21 mouse cellular contexts compared by ENCODE assay signal in genomic region chr12:37047191-37047590, GRCm38 (mm10).
DNase-seq lines count a peak whose midpoint lies in the region; ATAC-seq and TF ChIP-seq lines count a peak whose summit lies in the region.
"Had no signal": no experiment of that assay in that cellular context is flagged by ENCODE, and none has a peak within 500 bp of the region (broad histone marks: within the 10 kb centered on the region; RNA-seq: fewer than 3 reads in every experiment).

No protein-coding gene starts in this region.

- H3K36me3 ChIP-seq in heart, adult 2 months (ENCODE audit: control insufficient read depth, insufficient read depth, low read length) = peaks cover 2% of the 10 kb centered on the region
- H3K36me3 ChIP-seq in heart, embryonic 11.5 days (ENCODE audit: control insufficient read depth, insufficient read depth, low read length) = no peaks in the 10 kb centered on the region
- H3K36me3 ChIP-seq: embryonic facial prominence, embryonic 15.5 days; forebrain, embryonic 10.5 days; heart, embryonic 13.5 days; hindbrain, embryonic 12.5 days had no signal

- TF ChIP-seq EP300 in heart, adult 2 months (IDR thresholded peaks at IDR 0.05; ENCODE audit: insufficient read depth, low read depth, low read length) = no peak

- no peaks in the 10 kb centered on the region; the same call in 1 of the 2 replicates for H3K4me1 ChIP-seq in heart, adult 2 months (ENCODE audit: control insufficient read depth, insufficient read depth, low read length)
- H3K4me1 ChIP-seq in heart, embryonic 11.5 days (ENCODE audit: control insufficient read depth, insufficient read depth, low read length) = no peaks in the 10 kb centered on the region
- H3K4me1 ChIP-seq: embryonic facial prominence, embryonic 15.5 days; forebrain, embryonic 10.5 days; heart, embryonic 13.5 days; hindbrain, embryonic 12.5 days had no signal

- H3K79me2 ChIP-seq in heart, adult 2 months (replicated peaks; ENCODE audit: control insufficient read depth, insufficient read depth, low read length) = no peaks in the 10 kb centered on the region

- no peaks in the 10 kb centered on the region for H3K27me3 ChIP-seq in heart, adult 2 months (ENCODE audit: control insufficient read depth, insufficient read depth, low read length)
- no peaks in the 10 kb centered on the region for H3K27me3 ChIP-seq in heart, embryonic 11.5 days (ENCODE audit: control insufficient read depth, insufficient read depth, low read length)
- H3K27me3 ChIP-seq: embryonic facial prominence, embryonic 15.5 days; heart, embryonic 13.5 days; hindbrain, embryonic 12.5 days had no signal

- TF ChIP-seq POLR2A in heart, adult 2 months (IDR thresholded peaks at IDR 0.05; ENCODE audit: insufficient read depth, low read depth, low read length) = no peak

- TF ChIP-seq CTCF in heart, adult 2 months (IDR thresholded peaks at IDR 0.05) = no peak

- no peaks in the 10 kb centered on the region for H3K9me3 ChIP-seq in heart, embryonic 11.5 days (replicated peaks; ENCODE audit: control insufficient read depth, low read length)
- H3K9me3 ChIP-seq: embryonic facial prominence, embryonic 15.5 days; forebrain, embryonic 10.5 days; heart, embryonic 13.5 days; hindbrain, embryonic 12.5 days had no signal

- H3K4me3 ChIP-seq in heart, adult 2 months = no peak overlapping the region
- no peak overlapping the region for H3K4me3 ChIP-seq in heart, embryonic 11.5 days (ENCODE audit: low read depth, low read length)
- H3K4me3 ChIP-seq: embryonic facial prominence, embryonic 15.5 days; erythroblast, embryonic 14.5 days; forebrain, embryonic 10.5 days; heart, embryonic 13.5 days; hindbrain, embryonic 12.5 days had no signal

- ATAC-seq in heart, embryonic 11.5 days (replicated peaks; ENCODE audit: insufficient number of reproducible peaks, low FRiP score, low TSS enrichment) = no peak
- ATAC-seq in monocyte, adult 5-6 weeks (replicated peaks; ENCODE audit: insufficient number of reproducible peaks, low FRiP score, low TSS enrichment, poor library complexity, severe bottlenecking) = no peak
- ATAC-seq: forebrain, embryonic 14.5 days; hindbrain, embryonic 16.5 days; inflammation-experienced regulatory T-cells, adult 6 months; intestine, postnatal 0 days had no signal

- DNase-seq in gastrocnemius, adult 18-20 months (ENCODE audit: low spot score) = peak; percentile 5
- DNase-seq in gastrocnemius, postnatal 14 days = no peak
- DNase-seq in heart, adult 2 months = peak in 1 of 2 experiments; percentile 31
- DNase-seq in kidney, postnatal 14 days = peak; percentile 1
- DNase-seq in kidney, adult 18-20 months = no peak
- DNase-seq: adrenal gland, postnatal 10 days; cerebellum, adult 11-12 months; cerebellum, adult 9-10 months; cerebellum, postnatal 25 days; gastrocnemius, postnatal 25 days had no signal

- intact Hi-C loops in gastrocnemius, postnatal 14 days (cut with DNase I; ENCODE audit: low total_unique reads) = no loop called here
- intact Hi-C loops in heart, adult 2 months (cut with DNase I) = no loop called here

- 33% methylated on average over 3 of the region's 3 CpGs for WGBS in heart, adult 2 months
- WGBS in heart, embryonic 11.5 days (ENCODE audit: insufficient replicate concordance) = 58% methylated on average over 3 of the region's 3 CpGs

- no peak overlapping the region for H3K4me2 ChIP-seq in heart, embryonic 11.5 days
- H3K4me2 ChIP-seq: embryonic facial prominence, embryonic 15.5 days; heart, embryonic 13.5 days; hindbrain, embryonic 12.5 days had no signal

- H3K27ac ChIP-seq in heart, adult 2 months = peak overlapping the region; percentile 45
- no peak overlapping the region for H3K27ac ChIP-seq in heart, embryonic 11.5 days (ENCODE audit: low read depth, low read length)
- H3K27ac ChIP-seq: embryonic facial prominence, embryonic 15.5 days; forebrain, embryonic 10.5 days; heart, embryonic 13.5 days; hindbrain, embryonic 12.5 days had no signal

- H3K9ac ChIP-seq in heart, adult 2 months (ENCODE audit: low read depth, low read length) = no peak overlapping the region
- no peak overlapping the region for H3K9ac ChIP-seq in heart, embryonic 11.5 days (ENCODE audit: low read depth, low read length)
- H3K9ac ChIP-seq: embryonic facial prominence, embryonic 15.5 days; heart, embryonic 13.5 days; hindbrain, embryonic 12.5 days had no signal

Comparison
In these comparisons a context has a peak if more than half of its experiments do, and no peak if none do; other contexts are left out.
1. DNase-seq: peak in gastrocnemius, adult 18-20 months (single experiment) and kidney, postnatal 14 days (single experiment); none in gastrocnemius, postnatal 14 days (single experiment) and kidney, adult 18-20 months (single experiment).